Mouse (Mus musculus) inflammation-experienced regulatory T-cells, adult 6 months (primary cell): ENCODE results near the gene Dync2li1. TPM values are rescaled to one million over a fixed set of nuclear protein-coding genes. Genes with fewer than 3 reads are reported as not detected.

ENCODE experiments used
- ATAC-seq: one replicate; pipeline ENCODE4 v1.8.0; 2017
- polyA plus RNA-seq, 3 experiments: library from polyadenylated mRNA; unstranded; fragments of 100-300 nt; shearing (Covaris generic); gene quantifications; one replicate each; pipeline ENCODE4 v1.2.1; 2017

Dync2li1 gene
- polyA plus RNA-seq, 3 experiments from 2014 or later = 0.79 to 1.9 (median 1.6) TPM

- no peak for ATAC-seq
Observed at GRCm38 (mm10) chr17:84646477-84646876, 20.2 kb downstream of the Dync2li1 start.

- ATAC-seq = no peak
Observed at GRCm38 (mm10) chr17:84647630-84648029, 21.3 kb downstream of the Dync2li1 start.

GRCm38 (mm10) chr17:84650302-84651017 is 24.2 kb downstream of the Dync2li1 start:
- no peak for ATAC-seq

GRCm38 (mm10) chr17:84653544-84653943 is 27.2 kb downstream of the Dync2li1 start:
- ATAC-seq = no peak

- ATAC-seq = no peak
Observed at GRCm38 (mm10) chr17:84656205-84656604, 29.9 kb downstream of the Dync2li1 start.

- ATAC-seq = no peak
Observed at GRCm38 (mm10) chr17:84656653-84657421, 30.5 kb downstream of the Dync2li1 start.

GRCm38 (mm10) chr17:84657422-84657732 is 31.1 kb downstream of the Dync2li1 start:
- no peak for ATAC-seq

GRCm38 (mm10) chr17:84657782-84658181 is 31.5 kb downstream of the Dync2li1 start:
- ATAC-seq = no peak

GRCm38 (mm10) chr17:84658195-84658594 is 31.9 kb downstream of the Dync2li1 start:
- no peak for ATAC-seq

GRCm38 (mm10) chr17:84658951-84659350 is 32.7 kb downstream of the Dync2li1 start:
- ATAC-seq = no peak

GRCm38 (mm10) chr17:84665053-84665452 is 38.8 kb downstream of the Dync2li1 start:
- ATAC-seq = no peak

GRCm38 (mm10) chr17:84665691-84666090 is 39.4 kb downstream of the Dync2li1 start:
- ATAC-seq = no peak

- ATAC-seq = no peak
Observed at GRCm38 (mm10) chr17:84667848-84668247, 41.6 kb downstream of the Dync2li1 start.

- no peak for ATAC-seq
Observed at GRCm38 (mm10) chr17:84672376-84673369, 46.4 kb downstream of the Dync2li1 start.

GRCm38 (mm10) chr17:84674048-84674447 is 47.8 kb downstream of the Dync2li1 start:
- ATAC-seq = no peak

- ATAC-seq = no peak
Observed at GRCm38 (mm10) chr17:84675204-84675603, 48.9 kb downstream of the Dync2li1 start.

GRCm38 (mm10) chr17:84675951-84676366 is 49.7 kb downstream of the Dync2li1 start, which contains the start of gene Abcg8:
Gene Abcg8, plus strand, starts transcription at chr17:84676302.
- no peak for ATAC-seq

GRCm38 (mm10) chr17:84677595-84677994 is 51.3 kb downstream of the Dync2li1 start:
- no peak for ATAC-seq

GRCm38 (mm10) chr17:84681670-84682069 is 55.4 kb downstream of the Dync2li1 start:
- ATAC-seq = no peak

- no peak for ATAC-seq
Observed at GRCm38 (mm10) chr17:84682734-84683717, 56.7 kb downstream of the Dync2li1 start, which contains the start of gene Abcg5. Gene Abcg5, minus strand, starts transcription at chr17:84683011.

- ATAC-seq = no peak
Observed at GRCm38 (mm10) chr17:84684284-84684683, 58.0 kb downstream of the Dync2li1 start.
